In genomic region chr14:100366234-100366864, GRCm38 (mm10) we compare ENCODE assay signal across 19 mouse cellular contexts.
DNase-seq lines count a peak whose midpoint lies in the region; ATAC-seq and TF ChIP-seq lines count a peak whose summit lies in the region.
"Had no signal": no experiment of that assay in that cellular context is flagged by ENCODE, and none has a peak within 500 bp of the region (broad histone marks: within the 10 kb centered on the region; RNA-seq: fewer than 3 reads in every experiment).

No protein-coding gene starts in this region.

- peak; percentile 78; the same call in 1 of the 2 replicates for ATAC-seq in forebrain, embryonic 13.5 days
- no peak for ATAC-seq in forebrain, embryonic 11.5 days (replicated peaks; ENCODE audit: low FRiP score)
- ATAC-seq in hematopoietic stem cell, adult 5-6 weeks (replicated peaks in 1 of 2; ENCODE audit: insufficient read depth in 1 of 2, low FRiP score in 2 of 2, low TSS enrichment in 1 of 2, low read depth in 1 of 2, poor library complexity in 2 of 2, severe bottlenecking in 2 of 2): peak; percentile 77 to 88
- ATAC-seq in heart, embryonic 12.5 days (ENCODE audit: insufficient number of reproducible peaks, low FRiP score): no peak
- ATAC-seq: inflammation-experienced regulatory T-cells, adult 6 months; liver, embryonic 12.5 days; Patski had no signal

- H3K27ac ChIP-seq in forebrain, embryonic 13.5 days: no peak overlapping the region
- no peak overlapping the region for H3K27ac ChIP-seq in forebrain, embryonic 11.5 days (ENCODE audit: low read depth, low read length)
- H3K27ac ChIP-seq in heart, embryonic 12.5 days (ENCODE audit: poor library complexity, severe bottlenecking): no peak overlapping the region
- H3K27ac ChIP-seq: embryonic facial prominence, embryonic 12.5 days; liver, embryonic 12.5 days; neural tube, embryonic 12.5 days had no signal

- TF ChIP-seq POLR2A in brain, embryonic 14.5 days (IDR thresholded peaks at IDR 0.05; ENCODE audit: borderline replicate concordance, extremely low read depth, insufficient read depth, insufficient read length, poor library complexity, severe bottlenecking): no peak

- peaks cover 4% of the 10 kb centered on the region; the same call in 1 of the 2 replicates for H3K4me1 ChIP-seq in forebrain, embryonic 13.5 days
- H3K4me1 ChIP-seq in forebrain, embryonic 11.5 days (replicated peaks; ENCODE audit: control insufficient read depth, insufficient read depth, low read length): no peaks in the 10 kb centered on the region
- no peaks in the 10 kb centered on the region for H3K4me1 ChIP-seq in heart, embryonic 12.5 days (replicated peaks)
- H3K4me1 ChIP-seq: liver, embryonic 12.5 days; neural tube, embryonic 12.5 days had no signal

- no peaks in the 10 kb centered on the region for H3K9me3 ChIP-seq in forebrain, embryonic 13.5 days (replicated peaks)
- no peaks in the 10 kb centered on the region for H3K9me3 ChIP-seq in forebrain, embryonic 11.5 days (ENCODE audit: control insufficient read depth, low read length)
- no peaks in the 10 kb centered on the region for H3K9me3 ChIP-seq in heart, embryonic 12.5 days (replicated peaks)
- H3K9me3 ChIP-seq: embryonic facial prominence, embryonic 12.5 days; liver, embryonic 12.5 days; neural tube, embryonic 12.5 days had no signal

- H3K27me3 ChIP-seq in forebrain, embryonic 13.5 days: no peaks in the 10 kb centered on the region
- H3K27me3 ChIP-seq in forebrain, embryonic 11.5 days (ENCODE audit: control insufficient read depth, insufficient read depth, low read length): no peaks in the 10 kb centered on the region
- no peaks in the 10 kb centered on the region for H3K27me3 ChIP-seq in heart, embryonic 12.5 days (replicated peaks)
- H3K27me3 ChIP-seq: embryonic facial prominence, embryonic 12.5 days; liver, embryonic 12.5 days; neural tube, embryonic 12.5 days; Patski had no signal

- no peaks in the 10 kb centered on the region for H3K36me3 ChIP-seq in forebrain, embryonic 13.5 days (ENCODE audit: poor library complexity, severe bottlenecking)
- H3K36me3 ChIP-seq in forebrain, embryonic 11.5 days (ENCODE audit: control insufficient read depth, insufficient read depth, low read length): no peaks in the 10 kb centered on the region
- no peaks in the 10 kb centered on the region for H3K36me3 ChIP-seq in heart, embryonic 12.5 days
- H3K36me3 ChIP-seq: embryonic facial prominence, embryonic 12.5 days; liver, embryonic 12.5 days; neural tube, embryonic 12.5 days had no signal

- H3K9ac ChIP-seq in forebrain, embryonic 13.5 days: no peak overlapping the region
- H3K9ac ChIP-seq in forebrain, embryonic 11.5 days (ENCODE audit: low read length): no peak overlapping the region
- H3K9ac ChIP-seq in heart, embryonic 12.5 days: no peak overlapping the region
- H3K9ac ChIP-seq: embryonic facial prominence, embryonic 12.5 days; liver, embryonic 12.5 days; lung, embryonic 14.5 days; neural tube, embryonic 12.5 days had no signal

- no peak overlapping the region for H3K4me2 ChIP-seq in forebrain, embryonic 13.5 days
- no peak overlapping the region for H3K4me2 ChIP-seq in forebrain, embryonic 11.5 days (ENCODE audit: low read depth, low read length, severe bottlenecking)
- no peak overlapping the region for H3K4me2 ChIP-seq in heart, embryonic 12.5 days
- H3K4me2 ChIP-seq: embryonic facial prominence, embryonic 12.5 days; liver, embryonic 12.5 days; lung, embryonic 14.5 days; neural tube, embryonic 12.5 days had no signal

- H3K4me3 ChIP-seq in forebrain, embryonic 13.5 days: no peak overlapping the region
- no peak overlapping the region for H3K4me3 ChIP-seq in forebrain, embryonic 11.5 days (ENCODE audit: low read depth, low read length)
- H3K4me3 ChIP-seq in heart, embryonic 12.5 days: no peak overlapping the region
- H3K4me3 ChIP-seq: embryonic facial prominence, embryonic 12.5 days; liver, embryonic 12.5 days; neural tube, embryonic 12.5 days had no signal

- TF ChIP-seq CTCF in brain, embryonic 14.5 days (IDR thresholded peaks at IDR 0.05; ENCODE audit: borderline replicate concordance, extremely low read depth, insufficient read depth, insufficient read length): no peak

- DNase-seq in forebrain, embryonic 11.5 days (ENCODE audit: low spot score): no peak
- peak; percentile 6 to 30 for DNase-seq in layer of hippocampus, postnatal 14 days (ENCODE audit: low spot score in 2 of 2)
- DNase-seq in layer of hippocampus, adult 8-10 months (ENCODE audit: low spot score in 2 of 2): no peak
- DNase-seq in brain, embryonic 14.5 days (ENCODE audit: low read depth): peak; percentile 67
- DNase-seq: B cell, adult 2 months; gastrocnemius, postnatal 14 days; heart, postnatal 10 days; kidney, adult 9 months; kidney, postnatal 4 days; lung, embryonic 14.5 days; lung, postnatal 4 days had no signal

- WGBS in forebrain, embryonic 13.5 days: 75% methylated on average over 5 of the region's 5 CpGs
- 86% methylated on average over 5 of the region's 5 CpGs for WGBS in forebrain, embryonic 11.5 days
- 74% methylated on average over 5 of the region's 5 CpGs for WGBS in heart, embryonic 12.5 days

Comparison
In these comparisons a context has a peak if more than half of its experiments do, and no peak if none do; other contexts are left out.
1. ATAC-seq: peak in forebrain, embryonic 13.5 days (single experiment) and hematopoietic stem cell, adult 5-6 weeks (2 of 2); none in forebrain, embryonic 11.5 days (single experiment) and heart, embryonic 12.5 days (single experiment).
2. DNase-seq: peak in layer of hippocampus, postnatal 14 days (2 of 2) and brain, embryonic 14.5 days (single experiment); none in forebrain, embryonic 11.5 days (single experiment) and layer of hippocampus, adult 8-10 months (0 of 2).